Mouse (Mus musculus) liver, embryonic 14.5 days (tissue): ENCODE data around the gene Baiap2.

Source experiments
- CTCF ChIP-seq: IDR thresholded peaks from 2 replicates; pipeline ENCODE4 v1.5.1; 2016; ENCODE audit warnings: antibody characterized with exemption, low read depth, control low read depth
- EP300 ChIP-seq: IDR thresholded peaks from 2 replicates; pipeline ENCODE4 v1.6.1; 2016; ENCODE audit warnings: antibody characterized with exemption, low read depth

GRCm38 (mm10) chr11:120052274-120052673, 109.7 kb downstream of the Baiap2 start:
- no peak for TF ChIP-seq CTCF
- no peak for TF ChIP-seq EP300
